Mouse (Mus musculus): Measurements from ENCODE around the gene Atg13. TPM values are rescaled to one million over a fixed set of nuclear protein-coding genes. Genes with fewer than 3 reads are reported as not detected.
A peak's percentile ranks its signal among the peaks of the same experiment; 100 is the strongest.

Gene Atg13
- total RNA-seq, 1 experiment, result 18.7 TPM

DNA sequence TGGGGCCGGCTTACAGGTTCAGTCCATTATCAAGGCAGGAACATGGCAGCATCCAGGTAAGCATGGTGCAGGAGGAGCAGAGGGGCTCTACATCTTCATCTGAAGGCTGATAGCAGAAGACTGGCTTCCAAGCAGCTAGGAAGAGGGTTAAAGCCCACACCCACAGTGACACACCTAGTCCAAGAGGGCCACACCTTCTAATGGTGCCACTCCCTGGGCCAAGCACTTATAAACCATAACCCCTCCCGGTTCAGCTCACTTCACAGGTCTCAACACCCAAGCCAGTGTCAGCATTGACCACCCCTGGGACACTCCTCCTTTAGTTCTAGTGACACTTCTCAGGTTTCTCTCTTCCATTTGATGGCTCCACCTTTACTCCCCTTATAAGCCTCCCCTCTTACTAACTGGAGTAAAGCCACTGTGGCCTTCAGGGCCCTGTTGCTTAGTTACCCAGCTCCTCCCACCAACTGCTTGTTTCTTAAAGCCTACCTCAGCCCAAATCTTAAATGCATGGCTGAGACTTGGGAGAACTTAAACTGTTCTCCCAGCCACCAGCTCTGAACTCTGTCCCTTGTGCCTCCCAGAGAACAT is 67.5 kb downstream of the Atg13 start:
- TF ChIP-seq ZNF384 (IDR thresholded peaks at IDR 0.05; ENCODE audit: low read depth, low read length), result no peak
- no peak for TF ChIP-seq ZC3H11A (IDR thresholded peaks at IDR 0.05; ENCODE audit: borderline replicate concordance, low read depth, low read length)
- TF ChIP-seq MAFK (IDR thresholded peaks at IDR 0.05; ENCODE audit: insufficient read depth, low read depth, low read length), result no peak
- no peak for TF ChIP-seq HCFC1 (IDR thresholded peaks at IDR 0.05; ENCODE audit: borderline replicate concordance, insufficient read depth, low read length)
- TF ChIP-seq CHD2 (IDR thresholded peaks at IDR 0.05; ENCODE audit: low read depth, low read length), result no peak
- peaks cover 30% of the 10 kb centered on the region for H3K36me3 ChIP-seq (ENCODE audit: control insufficient read depth, insufficient read depth, low read length, poor library complexity, severe bottlenecking)
- in situ Hi-C loops (cut with MboI; ENCODE audit: low sequenced_read_pairs in 2 of 2, unreplicated experiment in 2 of 2), result no loop called here

DNA sequence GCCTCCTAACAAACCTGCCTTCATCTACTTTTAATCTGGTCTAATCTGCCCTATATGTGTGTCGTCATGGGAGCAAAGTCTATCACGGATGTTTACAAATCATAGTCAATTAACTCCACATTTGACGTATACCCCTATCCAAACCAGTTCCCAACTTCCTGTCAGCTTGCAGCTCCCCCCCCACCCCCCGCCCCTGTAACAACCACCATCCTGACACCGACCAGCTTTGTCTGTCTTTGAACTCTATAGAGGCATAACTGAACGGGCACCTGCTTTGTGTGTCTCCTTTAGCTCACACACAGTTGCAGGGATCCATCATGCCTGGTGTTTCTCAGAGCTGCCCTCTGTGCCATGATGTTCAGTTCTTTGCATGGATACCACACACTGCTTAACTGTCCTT is 71.4 kb downstream of the Atg13 start:
- DNase-seq (ENCODE audit: low read depth, low spot score), result no peak
- in situ Hi-C loops (cut with MboI; ENCODE audit: low sequenced_read_pairs in 2 of 2, unreplicated experiment in 2 of 2), result no loop called here
- peaks cover 0 to 28% of the 10 kb centered on the region in 2 experiments; a peak in 3 of 4 replicates for H3K4me1 ChIP-seq (ENCODE audit: control insufficient read depth in 2 of 2, insufficient read depth in 2 of 2, low read length in 2 of 2, poor library complexity in 1 of 2)
- no peaks in the 10 kb centered on the region for H3K9me3 ChIP-seq (ENCODE audit: control insufficient read depth, insufficient read depth, low read depth, low read length)
- H3K27ac ChIP-seq (ENCODE audit: insufficient read depth, low read depth, low read length, poor library complexity, severe bottlenecking), result no peak overlapping the region
- H3K9ac ChIP-seq (ENCODE audit: insufficient read depth, low read depth, low read length, poor library complexity, severe bottlenecking), result no peak overlapping the region
- H3K4me3 ChIP-seq (ENCODE audit: insufficient read depth in 1 of 2, low read depth in 1 of 2, low read length in 2 of 2, poor library complexity in 1 of 2, severe bottlenecking in 1 of 2), result no peak overlapping the region
- TF ChIP-seq ZNF384 (IDR thresholded peaks at IDR 0.05; ENCODE audit: low read depth, low read length), result no peak
- no peak for TF ChIP-seq CHD2 (IDR thresholded peaks at IDR 0.05; ENCODE audit: low read depth, low read length)
- TF ChIP-seq MAFK (IDR thresholded peaks at IDR 0.05; ENCODE audit: insufficient read depth, low read depth, low read length), result no peak
- no peak for TF ChIP-seq ZC3H11A (IDR thresholded peaks at IDR 0.05; ENCODE audit: borderline replicate concordance, low read depth, low read length)
- no peak for TF ChIP-seq HCFC1 (IDR thresholded peaks at IDR 0.05; ENCODE audit: borderline replicate concordance, insufficient read depth, low read length)
- H3K36me3 ChIP-seq (ENCODE audit: control insufficient read depth, insufficient read depth, low read length, poor library complexity, severe bottlenecking), result no peaks in the 10 kb centered on the region

More for the DNA sequence above, 67.5 kb downstream of the Atg13 start:
- DNase-seq (ENCODE audit: low read depth, low spot score), result no peak
- H3K9me3 ChIP-seq (ENCODE audit: control insufficient read depth, insufficient read depth, low read depth, low read length), result no peaks in the 10 kb centered on the region
- peaks cover 0 to 13% of the 10 kb centered on the region in 2 experiments; a peak in 2 of 4 replicates for H3K4me1 ChIP-seq (ENCODE audit: control insufficient read depth in 2 of 2, insufficient read depth in 2 of 2, low read length in 2 of 2, poor library complexity in 1 of 2)
- no peak overlapping the region for H3K9ac ChIP-seq (ENCODE audit: insufficient read depth, low read depth, low read length, poor library complexity, severe bottlenecking)
- H3K27ac ChIP-seq (ENCODE audit: insufficient read depth, low read depth, low read length, poor library complexity, severe bottlenecking), result no peak overlapping the region
- H3K4me3 ChIP-seq (ENCODE audit: insufficient read depth in 1 of 2, low read depth in 1 of 2, low read length in 2 of 2, poor library complexity in 1 of 2, severe bottlenecking in 1 of 2), result no peak overlapping the region

DNA sequence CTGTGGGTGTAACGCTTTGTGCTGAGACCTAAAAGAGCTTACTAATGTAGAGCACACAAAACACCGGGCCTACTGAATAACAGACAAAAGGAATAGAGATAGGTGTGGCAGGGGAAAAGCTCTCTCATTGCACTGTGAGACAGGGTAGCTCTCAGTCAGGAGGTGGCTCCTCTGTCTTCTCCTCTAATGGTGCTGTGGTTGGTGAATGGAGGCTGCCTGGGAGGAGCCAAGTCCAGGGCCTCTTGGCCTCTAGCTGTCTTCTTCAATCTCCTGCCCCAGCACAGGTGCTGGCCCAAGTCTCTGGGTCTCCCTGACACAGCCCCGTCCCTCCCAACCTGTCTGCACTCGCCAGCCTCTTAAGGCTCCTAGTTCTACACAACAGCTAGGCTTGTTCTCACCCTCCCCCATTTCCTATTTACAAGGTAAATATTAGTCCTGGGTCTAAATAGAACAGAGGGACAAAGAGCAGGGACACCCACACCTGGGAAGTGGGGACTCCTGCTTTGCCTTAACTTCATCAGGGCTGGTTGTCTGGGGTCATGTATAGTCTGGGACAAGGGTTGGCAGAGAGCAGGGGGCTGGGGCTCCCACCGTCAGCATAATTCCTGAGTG is 73.5 kb downstream of the Atg13 start:
- DNase-seq (ENCODE audit: low read depth, low spot score), result no peak
- no peak overlapping the region for H3K9ac ChIP-seq (ENCODE audit: insufficient read depth, low read depth, low read length, poor library complexity, severe bottlenecking)
- in situ Hi-C loops (cut with MboI; ENCODE audit: low sequenced_read_pairs in 2 of 2, unreplicated experiment in 2 of 2), result no loop called here
- H3K9me3 ChIP-seq (ENCODE audit: control insufficient read depth, insufficient read depth, low read depth, low read length), result no peaks in the 10 kb centered on the region
- no peak overlapping the region for H3K27ac ChIP-seq (ENCODE audit: insufficient read depth, low read depth, low read length, poor library complexity, severe bottlenecking)
- H3K36me3 ChIP-seq (ENCODE audit: control insufficient read depth, insufficient read depth, low read length, poor library complexity, severe bottlenecking), result no peaks in the 10 kb centered on the region
- peaks cover 0 to 22% of the 10 kb centered on the region in 2 experiments; a peak in 3 of 4 replicates for H3K4me1 ChIP-seq (ENCODE audit: control insufficient read depth in 2 of 2, insufficient read depth in 2 of 2, low read length in 2 of 2, poor library complexity in 1 of 2)
- no peak overlapping the region for H3K4me3 ChIP-seq (ENCODE audit: insufficient read depth in 1 of 2, low read depth in 1 of 2, low read length in 2 of 2, poor library complexity in 1 of 2, severe bottlenecking in 1 of 2)
- TF ChIP-seq CHD2 (IDR thresholded peaks at IDR 0.05; ENCODE audit: low read depth, low read length) (no peak), ZNF384 (IDR thresholded peaks at IDR 0.05; ENCODE audit: low read depth, low read length) (no peak), ZC3H11A (IDR thresholded peaks at IDR 0.05; ENCODE audit: borderline replicate concordance, low read depth, low read length) (no peak), HCFC1 (IDR thresholded peaks at IDR 0.05; ENCODE audit: borderline replicate concordance, insufficient read depth, low read length) (no peak), MAFK (IDR thresholded peaks at IDR 0.05; ENCODE audit: insufficient read depth, low read depth, low read length) (no peak)

DNA sequence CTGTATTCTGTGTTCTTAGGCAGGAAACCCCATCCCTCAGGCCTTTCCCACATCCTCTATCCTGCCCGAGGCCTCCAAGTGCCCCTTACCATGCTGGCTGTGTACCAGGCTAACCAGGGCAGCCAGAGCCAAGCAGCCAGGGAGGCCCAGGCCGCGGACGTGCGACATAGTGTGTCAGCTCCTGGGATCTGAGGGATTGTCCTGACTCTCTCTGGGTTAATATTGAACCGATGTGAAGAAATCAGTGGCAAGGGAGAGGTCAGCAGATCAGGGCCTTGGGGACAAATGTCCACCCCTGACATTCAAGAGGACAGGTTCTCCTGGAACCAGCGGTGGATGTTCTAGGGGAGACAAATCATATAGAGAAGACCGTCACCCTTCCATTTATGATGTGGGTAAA is 74.1 kb downstream of the Atg13 start, which contains the start of gene F2:
Gene F2, minus strand, starts transcription at position 186 of the 400 bp plus-strand sequence.
- Histone ChIP-seq H3K9ac (ENCODE audit: insufficient read depth, low read depth, low read length, poor library complexity, severe bottlenecking) (peak within 1 kb of the TSS; percentile 44), H3K36me3 (ENCODE audit: control insufficient read depth, insufficient read depth, low read length, poor library complexity, severe bottlenecking) (no peaks in the 10 kb centered on the region), H3K4me3 (ENCODE audit: insufficient read depth in 1 of 2, low read depth in 1 of 2, low read length in 2 of 2, poor library complexity in 1 of 2, severe bottlenecking in 1 of 2) (peak within 1 kb of the TSS; percentile 18 to 24; a peak in 3 of 4 replicates), H3K9me3 (ENCODE audit: control insufficient read depth, insufficient read depth, low read depth, low read length) (no peaks in the 10 kb centered on the region), H3K4me1 (ENCODE audit: control insufficient read depth in 2 of 2, insufficient read depth in 2 of 2, low read length in 2 of 2, poor library complexity in 1 of 2) (peaks cover 0 to 22% of the 10 kb centered on the region in 2 experiments; a peak in 3 of 4 replicates), H3K27ac (ENCODE audit: insufficient read depth, low read depth, low read length, poor library complexity, severe bottlenecking) (no peak within 1 kb of the TSS)
- no peak for DNase-seq (ENCODE audit: low read depth, low spot score)
- in situ Hi-C loops (cut with MboI; ENCODE audit: low sequenced_read_pairs in 2 of 2, unreplicated experiment in 2 of 2), result no loop called here
- TF ChIP-seq MAFK (IDR thresholded peaks at IDR 0.05; ENCODE audit: insufficient read depth, low read depth, low read length) (no peak), HCFC1 (IDR thresholded peaks at IDR 0.05; ENCODE audit: borderline replicate concordance, insufficient read depth, low read length) (no peak), ZC3H11A (IDR thresholded peaks at IDR 0.05; ENCODE audit: borderline replicate concordance, low read depth, low read length) (no peak), CHD2 (IDR thresholded peaks at IDR 0.05; ENCODE audit: low read depth, low read length) (no peak), ZNF384 (IDR thresholded peaks at IDR 0.05; ENCODE audit: low read depth, low read length) (no peak)
